Mouse (Mus musculus) granulocyte monocyte progenitor cell, adult 5-6 weeks (primary cell): ENCODE measurements at regions not wholly inside any gene's neighbourhood (a gene's known extent, or its start where the extent isn't known, plus 50 kb on each side); places are given as distances from the start of the nearest gene placed in this dataset.

Source experiments
- ATAC-seq: replicated peaks from 2 replicates; pipeline ENCODE4 v1.8.0; 2016; ENCODE audit warnings: mild to moderate bottlenecking, moderate TSS enrichment, inconsistent platforms; ENCODE audit not compliant: poor library complexity, severe bottlenecking

- ATAC-seq: no peak
Measured at GRCm38 (mm10) chr1:71472691-71473090, 58.0 kb upstream of the Abca12 start.

- no peak for ATAC-seq
Measured at GRCm38 (mm10) chr1:71483149-71483548, 68.4 kb upstream of the Abca12 start.

- no peak for ATAC-seq
Measured at GRCm38 (mm10) chr1:71494576-71494975, 62.4 kb upstream of the Atic start.

- ATAC-seq: peak; percentile 52; the same call in 1 of the 2 replicates
Measured at GRCm38 (mm10) chr1:71505898-71506297, 51.1 kb upstream of the Atic start.

GRCm38 (mm10) chr1:71506534-71506933 is 50.4 kb upstream of the Atic start:
- ATAC-seq: peak; percentile 72
